Mouse (Mus musculus) monocyte, adult 5-6 weeks (primary cell): ENCODE results near the gene Gm28036. TPM values are rescaled to one million over a fixed set of nuclear protein-coding genes. Genes with fewer than 3 reads are reported as not detected.

Experiments
- total RNA-seq: library from RNA; stranded (forward); fragments of 200-1000, 200-491, 200-594 nt; gene quantifications from 3 replicates; pipeline ENCODE4 v1.2.3, GENCODE M21; 2017

Gene Gm28036
- total RNA-seq, 1 experiment from 2014 or later: 22.3 TPM

Other genes starting within 250 kb of the Gm28036 start
- 33.3 to 43.3 TPM (median 37.7 TPM) in 3 replicates for gene Uqcc1, start 196.8 kb downstream of the Gm28036 start, total RNA-seq
- not detected in 3 replicates for gene Gm15557, start 186.4 kb downstream of the Gm28036 start, total RNA-seq
- gene Gdf5, start 181.7 kb downstream of the Gm28036 start, total RNA-seq: not detected in 3 replicates
- 67.3 to 170 TPM (median 77.6 TPM) in 3 replicates for gene Cep250, start 170.6 kb downstream of the Gm28036 start, total RNA-seq
- gene 6430550D23Rik, start 119.1 kb downstream of the Gm28036 start, total RNA-seq: 0.87 to 1.8 TPM in 2 of 3 replicates, not detected in the other
- 57.6 to 77.8 TPM (median 66.2 TPM) in 3 replicates for gene Ergic3, start 119.0 kb downstream of the Gm28036 start, total RNA-seq
- not detected in 3 replicates for gene Fer1l4, start 74.1 kb downstream of the Gm28036 start, total RNA-seq
- 0.29 to 2.2 TPM (median 1.9 TPM) in 3 replicates for gene Spag4, start 61.9 kb downstream of the Gm28036 start, total RNA-seq
- gene Cpne1, start 15.1 kb downstream of the Gm28036 start, total RNA-seq: 33.8 to 71.0 TPM (median 55.8 TPM) in 3 replicates
- 11.0 to 22.7 TPM (median 13.0 TPM) in 3 replicates for gene Rbm12, start 15.1 kb downstream of the Gm28036 start, total RNA-seq
- gene Romo1, start 16.9 kb upstream of the Gm28036 start, total RNA-seq: 9.1 to 25.0 TPM (median 10.2 TPM) in 3 replicates
- gene Nfs1, start 17.1 kb upstream of the Gm28036 start, total RNA-seq: 28.1 to 50.8 TPM (median 31.0 TPM) in 3 replicates
- gene Rbm39, start 53.1 kb upstream of the Gm28036 start, total RNA-seq: 1,407 to 1,708 TPM (median 1,696 TPM) in 3 replicates
- 25.7 to 71.4 TPM (median 66.4 TPM) in 3 replicates for gene Phf20, start 69.4 kb upstream of the Gm28036 start, total RNA-seq
- 11.2 to 25.2 TPM (median 23.5 TPM) in 3 replicates for gene Cnbd2, start 185.2 kb upstream of the Gm28036 start, total RNA-seq
- 4.8 to 57.7 TPM (median 47.6 TPM) in 3 replicates for gene Scand1, start 185.6 kb upstream of the Gm28036 start, total RNA-seq